Mouse (Mus musculus) testis, adult 2 months (tissue): ENCODE measurements around the gene Arhgap15.

ENCODE experiments used
- CTCF ChIP-seq: fragments of 200-500 bp; IDR thresholded peaks from 2 replicates; pipeline ENCODE4 v1.5.1; 2012; ENCODE audit warnings: low read depth, mild to moderate bottlenecking, inconsistent platforms, low read length, moderate library complexity; ENCODE audit not compliant: control insufficient read depth, insufficient read depth, insufficient replicate concordance
- POLR2A ChIP-seq: fragments of 200-500 bp; IDR thresholded peaks from 2 replicates; pipeline ENCODE4 v1.6.1; 2012; ENCODE audit warnings: low read depth, mild to moderate bottlenecking, inconsistent platforms, low read length, moderate library complexity; ENCODE audit not compliant: control insufficient read depth

DNA sequence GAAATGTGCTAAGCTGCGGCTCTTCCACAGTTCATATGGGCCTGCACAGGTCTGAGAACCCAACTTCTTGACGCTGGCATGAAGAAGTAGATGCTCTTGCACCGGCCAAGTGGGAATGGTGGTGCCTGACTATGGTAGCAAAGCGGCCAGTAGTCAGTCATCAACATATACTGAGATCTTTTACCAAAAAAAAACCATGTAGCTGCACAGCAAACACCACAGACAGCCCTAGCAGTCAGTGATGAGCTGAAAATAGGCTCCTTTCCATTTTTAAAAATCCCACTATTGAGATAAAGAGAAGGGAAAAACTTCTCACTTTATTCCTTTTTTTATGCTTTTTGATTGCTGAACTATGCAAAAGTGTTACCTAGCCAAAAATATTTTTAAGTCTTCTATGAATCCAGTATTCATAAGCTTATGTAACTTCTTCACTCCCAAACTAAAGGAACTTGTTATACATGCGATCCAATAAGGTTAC, 175.3 kb downstream of the Arhgap15 start:
- no peak for TF ChIP-seq CTCF
- TF ChIP-seq POLR2A: no peak
